Mouse (Mus musculus): ENCODE measurements at regions not wholly inside any gene's neighbourhood (a gene's known extent, or its start where the extent isn't known, plus 50 kb on each side); places are given as distances from the start of the nearest gene placed in this dataset.

GRCm38 (mm10) chr1:65509003-65509402 lies 227.1 kb downstream of the Pth2r start:
- no peak overlapping the region for H3K27ac ChIP-seq
- no peak overlapping the region for H3K4me2 ChIP-seq
- no peak overlapping the region for H3K4me3 ChIP-seq (replicated peaks)
- H3K9ac ChIP-seq (replicated peaks): no peak overlapping the region
- no peak for ATAC-seq (ENCODE audit: insufficient number of reproducible peaks, insufficient read depth, low FRiP score, low TSS enrichment, low read depth)
- no peaks in the 10 kb centered on the region; the same call in 1 of the 2 replicates for H3K4me1 ChIP-seq (replicated peaks)
- H3K9me3 ChIP-seq: no peaks in the 10 kb centered on the region
- 79% methylated on average over 2 of the region's 2 CpGs for WGBS
- H3K36me3 ChIP-seq: no peaks in the 10 kb centered on the region
- H3K27me3 ChIP-seq: no peaks in the 10 kb centered on the region

GRCm38 (mm10) chr1:65535674-65536073 lies 253.8 kb downstream of the Pth2r start:
- Histone ChIP-seq H3K27ac (no peak overlapping the region), H3K27me3 (no peaks in the 10 kb centered on the region), H3K9ac (replicated peaks) (no peak overlapping the region), H3K9me3 (no peaks in the 10 kb centered on the region), H3K4me3 (replicated peaks) (no peak overlapping the region), H3K36me3 (no peaks in the 10 kb centered on the region), H3K4me1 (replicated peaks) (0 out of 2 replicates have a peak, but pooled peaks cover 5% of the 10 kb centered on the region), H3K4me2 (no peak overlapping the region)
- ATAC-seq (ENCODE audit: insufficient number of reproducible peaks, insufficient read depth, low FRiP score, low TSS enrichment, low read depth): 0 out of 2 replicates have a peak, but pooled peaks have one; percentile 37
- 42% methylated on average over 3 of the region's 3 CpGs for WGBS

GRCm38 (mm10) chr1:65538509-65538908 lies 256.7 kb downstream of the Pth2r start:
- H3K4me2 ChIP-seq: no peak overlapping the region
- H3K4me3 ChIP-seq (replicated peaks): no peak overlapping the region
- whole genome bisulfite sequencing: 86% methylated on average over 3 of the region's 3 CpGs
- no peak overlapping the region for H3K27ac ChIP-seq
- 0 out of 2 replicates have a peak, but pooled peaks cover 5% of the 10 kb centered on the region for H3K4me1 ChIP-seq (replicated peaks)
- H3K27me3 ChIP-seq: no peaks in the 10 kb centered on the region
- H3K9ac ChIP-seq (replicated peaks): no peak overlapping the region
- ATAC-seq (ENCODE audit: insufficient number of reproducible peaks, insufficient read depth, low FRiP score, low TSS enrichment, low read depth): no peak
- no peaks in the 10 kb centered on the region for H3K9me3 ChIP-seq
- H3K36me3 ChIP-seq: no peaks in the 10 kb centered on the region

- ATAC-seq (ENCODE audit: insufficient number of reproducible peaks, insufficient read depth, low FRiP score, low TSS enrichment, low read depth): no peak
- H3K27ac ChIP-seq: no peak overlapping the region
- no peaks in the 10 kb centered on the region for H3K27me3 ChIP-seq
- no peak overlapping the region for H3K4me2 ChIP-seq
- no peak overlapping the region for H3K9ac ChIP-seq (replicated peaks)
- H3K36me3 ChIP-seq: no peaks in the 10 kb centered on the region
- no peaks in the 10 kb centered on the region for H3K4me1 ChIP-seq (replicated peaks)
- H3K9me3 ChIP-seq: no peaks in the 10 kb centered on the region
- H3K4me3 ChIP-seq (replicated peaks): no peak overlapping the region
- 89% methylated on average over 5 of the region's 5 CpGs for WGBS
Measured at GRCm38 (mm10) chr1:65544219-65544864, 262.5 kb downstream of the Pth2r start.

- Histone ChIP-seq H3K36me3 (no peaks in the 10 kb centered on the region), H3K9ac (replicated peaks) (no peak overlapping the region), H3K4me3 (replicated peaks) (no peak overlapping the region), H3K27me3 (no peaks in the 10 kb centered on the region), H3K27ac (no peak overlapping the region), H3K4me2 (no peak overlapping the region), H3K4me1 (replicated peaks) (no peaks in the 10 kb centered on the region), H3K9me3 (no peaks in the 10 kb centered on the region)
- no peak for ATAC-seq (ENCODE audit: insufficient number of reproducible peaks, insufficient read depth, low FRiP score, low TSS enrichment, low read depth)
- WGBS: 77% methylated on average over 5 of the region's 5 CpGs
Measured at GRCm38 (mm10) chr1:65545336-65546060, 263.6 kb downstream of the Pth2r start.

GRCm38 (mm10) chr1:65548830-65549229 lies 267.0 kb downstream of the Pth2r start:
- Histone ChIP-seq H3K4me3 (replicated peaks) (no peak overlapping the region), H3K9me3 (no peaks in the 10 kb centered on the region), H3K27ac (no peak overlapping the region), H3K27me3 (no peaks in the 10 kb centered on the region), H3K9ac (replicated peaks) (no peak overlapping the region), H3K4me1 (replicated peaks) (no peaks in the 10 kb centered on the region), H3K36me3 (no peaks in the 10 kb centered on the region), H3K4me2 (no peak overlapping the region)
- whole genome bisulfite sequencing: 80% methylated on average over 4 of the region's 4 CpGs
- no peak for ATAC-seq (ENCODE audit: insufficient number of reproducible peaks, insufficient read depth, low FRiP score, low TSS enrichment, low read depth)

- no peaks in the 10 kb centered on the region for H3K27me3 ChIP-seq
- WGBS: 60% methylated on average over 2 of the region's 2 CpGs
- no peak for ATAC-seq (ENCODE audit: insufficient number of reproducible peaks, insufficient read depth, low FRiP score, low TSS enrichment, low read depth)
- no peak overlapping the region for H3K27ac ChIP-seq
- H3K4me2 ChIP-seq: no peak overlapping the region
- H3K9me3 ChIP-seq: no peaks in the 10 kb centered on the region; the same call in 1 of the 2 replicates
- no peak overlapping the region for H3K4me3 ChIP-seq (replicated peaks)
- H3K4me1 ChIP-seq (replicated peaks): no peaks in the 10 kb centered on the region
- H3K9ac ChIP-seq (replicated peaks): no peak overlapping the region
- no peaks in the 10 kb centered on the region for H3K36me3 ChIP-seq
Measured at GRCm38 (mm10) chr1:65587402-65587801, 305.5 kb downstream of the Pth2r start.

- H3K4me3 ChIP-seq (replicated peaks): no peak overlapping the region
- 86% methylated on average over 2 of the region's 2 CpGs for WGBS
- H3K27me3 ChIP-seq: no peaks in the 10 kb centered on the region
- H3K4me2 ChIP-seq: no peak overlapping the region
- no peaks in the 10 kb centered on the region for H3K9me3 ChIP-seq
- no peaks in the 10 kb centered on the region for H3K36me3 ChIP-seq
- no peak for ATAC-seq (ENCODE audit: insufficient number of reproducible peaks, insufficient read depth, low FRiP score, low TSS enrichment, low read depth)
- no peak overlapping the region for H3K9ac ChIP-seq (replicated peaks)
- no peaks in the 10 kb centered on the region for H3K4me1 ChIP-seq (replicated peaks)
- no peak overlapping the region for H3K27ac ChIP-seq
Measured at GRCm38 (mm10) chr1:65635315-65635714, 291.0 kb upstream of the Crygf start.

GRCm38 (mm10) chr1:65654460-65654859 lies 271.9 kb upstream of the Crygf start:
- WGBS: 77% methylated on average over 2 of the region's 2 CpGs
- no peak overlapping the region for H3K4me2 ChIP-seq

GRCm38 (mm10) chr1:65681960-65682359 lies 244.4 kb upstream of the Crygf start:
- H3K27me3 ChIP-seq: no peaks in the 10 kb centered on the region
- no peaks in the 10 kb centered on the region for H3K9me3 ChIP-seq
- H3K4me3 ChIP-seq (replicated peaks): no peak overlapping the region
- WGBS: 62% methylated on average over 1 of the region's 1 CpGs
- H3K4me2 ChIP-seq: no peak overlapping the region
- H3K27ac ChIP-seq: no peak overlapping the region
- no peak for ATAC-seq (ENCODE audit: insufficient number of reproducible peaks, insufficient read depth, low FRiP score, low TSS enrichment, low read depth)
- no peak overlapping the region for H3K9ac ChIP-seq (replicated peaks)
- no peaks in the 10 kb centered on the region for H3K36me3 ChIP-seq
- H3K4me1 ChIP-seq (replicated peaks): no peaks in the 10 kb centered on the region

More at GRCm38 (mm10) chr1:65654460-65654859, 271.9 kb upstream of the Crygf start:
- Histone ChIP-seq H3K9ac (replicated peaks) (no peak overlapping the region), H3K4me1 (replicated peaks) (no peaks in the 10 kb centered on the region), H3K4me3 (replicated peaks) (no peak overlapping the region), H3K36me3 (no peaks in the 10 kb centered on the region), H3K27me3 (no peaks in the 10 kb centered on the region), H3K27ac (no peak overlapping the region), H3K9me3 (no peaks in the 10 kb centered on the region)
- no peak for ATAC-seq (ENCODE audit: insufficient number of reproducible peaks, insufficient read depth, low FRiP score, low TSS enrichment, low read depth)

- no peaks in the 10 kb centered on the region for H3K4me1 ChIP-seq (replicated peaks)
- H3K27ac ChIP-seq: no peak overlapping the region
- WGBS: 49% methylated on average over 1 of the region's 1 CpGs
- H3K4me3 ChIP-seq (replicated peaks): no peak overlapping the region
- H3K4me2 ChIP-seq: no peak overlapping the region
- no peak for ATAC-seq (ENCODE audit: insufficient number of reproducible peaks, insufficient read depth, low FRiP score, low TSS enrichment, low read depth)
- H3K9ac ChIP-seq (replicated peaks): no peak overlapping the region
- no peaks in the 10 kb centered on the region for H3K9me3 ChIP-seq
- no peaks in the 10 kb centered on the region for H3K27me3 ChIP-seq
- H3K36me3 ChIP-seq: no peaks in the 10 kb centered on the region
Measured at GRCm38 (mm10) chr1:65687322-65687721, 239.0 kb upstream of the Crygf start.

All from limb, embryonic 12.5 days (tissue).